Mouse (Mus musculus): ENCODE measurements at regions not wholly inside any gene's neighbourhood (a gene's known extent, or its start where the extent isn't known, plus 50 kb on each side); places are given as distances from the start of the nearest gene placed in this dataset.

DNA sequence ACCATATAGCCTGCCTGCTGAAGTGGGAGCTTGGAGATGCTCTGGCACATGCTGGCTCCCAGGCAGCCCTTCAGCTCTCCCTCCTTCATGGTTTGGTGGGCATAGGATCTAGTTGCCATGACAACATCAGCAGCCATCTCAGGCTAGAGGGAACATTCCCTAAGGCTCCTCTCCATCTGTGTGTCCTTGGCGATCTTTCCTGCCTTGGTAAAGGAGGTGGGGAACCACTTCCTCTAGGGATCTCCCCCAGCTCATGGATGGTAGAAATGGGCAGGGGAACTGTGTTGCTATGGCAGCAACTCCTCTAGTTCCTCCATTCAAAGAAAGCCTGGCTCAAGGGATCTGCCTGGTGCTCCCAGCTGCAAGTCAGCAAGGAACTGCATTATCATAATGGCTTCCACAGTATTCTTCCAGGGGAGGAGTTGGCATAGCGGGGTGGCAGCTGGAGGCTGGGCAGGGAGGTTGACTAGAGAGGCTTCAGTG is 74.6 kb upstream of the Gpr158 start:
- TF ChIP-seq CTCF (IDR thresholded peaks at IDR 0.05; ENCODE audit: control insufficient read depth, insufficient read depth, insufficient replicate concordance, low read depth, low read length) (no peak), POLR2A (IDR thresholded peaks at IDR 0.05; ENCODE audit: control insufficient read depth, low read depth, low read length) (no peak)
